Mouse (Mus musculus): ENCODE results near the gene Calcoco1.
A peak's percentile ranks its signal among the peaks of the same experiment; 100 is the strongest.

The Calcoco1 gene

DNA sequence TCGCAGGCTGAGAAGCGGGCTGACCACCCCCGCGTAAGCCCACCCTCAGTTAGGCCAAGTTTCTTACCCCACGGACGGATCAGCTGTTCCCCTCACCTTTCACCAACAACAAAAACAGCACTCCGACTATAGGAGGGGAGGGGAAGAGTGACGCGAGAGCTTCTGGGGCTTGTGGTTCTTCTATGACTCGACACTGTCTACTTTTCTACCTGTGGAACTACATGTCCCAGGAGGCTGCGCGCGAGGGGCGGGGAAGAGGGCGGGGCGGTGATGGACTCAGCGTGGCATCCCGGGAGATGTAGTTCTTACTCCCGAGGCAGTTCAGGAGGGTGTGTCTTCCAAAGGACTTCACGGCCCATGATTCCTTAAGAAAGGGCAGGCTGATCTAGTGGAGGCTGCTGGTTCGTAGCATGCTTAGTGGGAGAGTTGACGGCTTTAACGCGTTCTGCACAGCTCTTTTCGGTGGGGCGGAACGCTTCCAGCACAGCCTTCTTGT, at the start of gene Calcoco1:
Calcoco1 (minus strand) TSS at position 199 of the 496 bp plus-strand sequence.
- peak; percentile 99 for DNase-seq (ENCODE audit: extremely low spot score, low spot score)

DNA sequence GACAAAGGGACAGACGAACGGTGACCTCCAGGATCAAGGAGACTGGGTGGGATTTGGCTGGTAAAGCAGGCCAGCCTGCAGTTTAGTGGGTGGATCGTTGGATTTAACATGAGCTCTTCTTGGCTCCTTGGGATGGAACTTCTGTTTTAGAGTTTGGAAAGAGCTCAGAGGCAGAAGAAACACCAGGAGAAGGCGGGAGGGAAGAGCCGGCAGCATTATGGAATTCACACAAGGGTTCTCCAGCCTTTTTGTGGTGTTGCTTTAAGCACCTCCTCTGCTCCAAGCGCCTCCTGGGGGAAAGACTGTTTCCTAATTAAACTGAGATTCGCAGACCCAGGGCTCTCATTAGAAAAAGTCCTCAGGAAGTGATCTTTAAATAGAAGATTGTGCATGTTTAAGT, 48.9 kb upstream of the Calcoco1 start:
- no peak for DNase-seq (ENCODE audit: extremely low spot score, low spot score)

DNA sequence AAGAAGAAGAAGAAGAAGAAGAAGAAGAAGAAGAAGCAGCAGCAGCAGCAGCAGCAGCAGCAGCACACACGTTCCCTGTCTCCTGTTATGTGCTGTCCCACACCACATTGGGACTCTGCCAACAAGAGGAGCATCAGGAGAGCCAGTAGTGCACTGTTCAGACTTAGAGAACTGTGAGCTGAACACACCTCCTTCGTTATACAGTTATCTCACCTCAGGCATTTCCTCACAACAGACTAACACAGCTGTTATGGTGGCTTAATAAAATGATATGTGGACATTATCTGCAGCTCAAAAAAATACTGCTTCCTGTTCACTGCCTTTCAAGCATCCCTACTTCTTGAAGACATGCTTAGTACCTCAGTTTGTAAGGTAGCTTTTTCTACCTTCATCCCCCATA, 43.2 kb upstream of the Calcoco1 start:
- DNase-seq (ENCODE audit: extremely low spot score, low spot score), result no peak

DNA sequence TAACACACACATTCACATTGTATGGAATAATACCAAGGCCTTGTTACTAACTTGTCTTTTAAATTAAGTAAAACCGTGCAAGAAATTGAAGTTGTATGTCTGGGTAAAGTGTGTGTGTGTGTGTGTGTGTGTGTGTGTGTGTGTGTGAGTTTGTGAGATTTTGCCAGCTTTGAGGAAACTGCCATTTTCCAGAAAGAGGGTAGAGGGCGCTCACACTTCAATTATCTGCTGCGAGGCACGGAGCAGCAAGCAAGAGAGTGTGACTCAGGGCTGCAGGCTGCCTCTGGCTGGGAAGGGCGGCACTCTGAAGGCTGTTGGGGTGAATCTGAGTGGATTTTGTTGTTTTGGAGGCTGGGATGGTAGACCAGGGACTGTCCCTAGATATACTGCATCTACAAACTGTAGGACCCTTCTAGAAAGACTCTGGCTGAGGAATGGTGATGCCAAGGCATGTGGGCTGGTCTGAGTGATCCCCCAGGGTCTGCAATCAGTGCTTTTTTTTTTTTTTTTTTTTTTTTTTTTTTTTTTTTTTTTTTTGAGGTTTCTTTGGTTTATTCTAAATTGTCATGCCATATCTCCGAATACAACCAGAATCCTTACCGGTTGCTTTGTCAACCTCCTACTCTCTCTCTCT, 39.9 kb upstream of the Calcoco1 start:
- peak; percentile 60 for DNase-seq (ENCODE audit: extremely low spot score, low spot score)

DNA sequence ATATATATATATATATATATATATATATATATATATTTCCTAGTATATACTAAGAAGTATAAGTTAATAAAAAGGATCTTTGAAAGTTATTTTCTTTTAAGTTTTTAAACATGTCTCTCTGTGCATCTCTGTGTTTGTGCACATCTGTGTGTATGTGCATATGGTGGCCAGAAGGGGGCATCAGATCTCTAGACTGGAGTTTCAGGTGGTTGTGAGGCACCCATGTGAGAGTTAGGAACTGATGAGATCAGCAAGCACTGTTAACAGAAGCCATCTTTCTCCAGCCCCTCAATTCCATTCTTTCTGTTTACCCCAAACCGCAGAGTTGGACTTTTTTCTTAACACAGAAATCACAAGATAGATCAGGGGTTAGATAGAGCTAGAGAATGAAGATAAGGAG, 35.7 kb upstream of the Calcoco1 start:
- DNase-seq (ENCODE audit: extremely low spot score, low spot score), result no peak

DNA sequence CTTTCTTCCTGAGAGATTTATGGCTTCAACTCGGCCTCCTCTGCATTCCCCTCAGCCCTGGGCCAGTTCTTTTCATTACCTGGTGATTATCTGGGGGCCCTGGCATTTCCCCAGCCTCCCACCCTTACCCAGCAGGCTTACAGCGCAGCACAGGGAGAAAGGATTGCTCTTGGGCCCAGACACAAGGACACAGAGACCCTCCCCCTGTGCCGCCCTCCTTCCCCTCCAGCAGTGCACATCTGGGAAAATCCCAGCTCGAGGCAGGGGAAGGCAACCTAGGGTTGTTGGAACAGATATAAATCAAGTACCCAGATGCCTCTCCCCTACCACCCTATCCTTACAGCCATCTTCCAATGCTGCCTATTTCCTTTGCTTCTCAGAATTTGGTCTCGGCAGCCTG, 33.1 kb upstream of the Calcoco1 start:
- no peak for DNase-seq (ENCODE audit: extremely low spot score, low spot score)

DNA sequence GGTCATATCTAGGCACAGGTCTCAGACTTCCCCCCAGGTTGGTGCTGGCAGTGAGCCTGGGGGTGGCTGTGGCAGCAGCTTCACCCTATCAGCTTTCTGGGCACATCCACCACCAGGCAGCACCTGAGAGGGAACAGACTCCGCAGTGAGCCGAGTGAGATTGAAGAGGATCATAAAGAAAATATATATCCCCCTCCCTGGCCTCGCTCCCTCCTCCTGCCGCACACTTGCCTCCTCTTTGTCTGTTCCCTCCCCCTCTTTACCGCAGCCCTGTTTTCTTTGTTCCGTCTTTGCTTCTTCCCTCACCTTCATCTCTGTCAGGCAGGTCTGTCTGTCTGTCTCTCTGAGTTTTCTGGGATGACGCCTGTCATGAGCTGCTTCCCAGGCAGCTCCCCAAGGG, 32.4 kb upstream of the Calcoco1 start:
- DNase-seq (ENCODE audit: extremely low spot score, low spot score), result no peak

DNA sequence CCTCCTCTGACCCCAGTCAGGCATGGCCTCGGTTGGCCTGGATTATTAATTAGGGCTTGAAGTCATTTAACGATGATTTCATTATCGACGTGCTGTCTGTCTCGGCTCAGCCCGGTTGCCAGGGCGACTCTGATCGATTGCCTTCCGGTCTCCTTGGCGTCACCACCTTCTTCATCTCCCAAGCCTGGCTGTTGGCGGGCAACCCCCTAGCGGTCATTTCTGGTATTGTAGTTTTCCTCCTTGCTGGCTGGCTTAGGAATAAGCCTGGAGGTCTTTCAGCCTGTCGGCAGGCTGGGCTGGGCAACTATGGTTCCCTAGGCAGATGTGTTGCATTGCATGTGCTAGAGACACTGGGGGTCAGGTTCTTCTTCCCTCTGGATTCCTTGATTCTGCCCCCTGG, 31.2 kb upstream of the Calcoco1 start:
- peak; percentile 85 for DNase-seq (ENCODE audit: extremely low spot score, low spot score)

DNA sequence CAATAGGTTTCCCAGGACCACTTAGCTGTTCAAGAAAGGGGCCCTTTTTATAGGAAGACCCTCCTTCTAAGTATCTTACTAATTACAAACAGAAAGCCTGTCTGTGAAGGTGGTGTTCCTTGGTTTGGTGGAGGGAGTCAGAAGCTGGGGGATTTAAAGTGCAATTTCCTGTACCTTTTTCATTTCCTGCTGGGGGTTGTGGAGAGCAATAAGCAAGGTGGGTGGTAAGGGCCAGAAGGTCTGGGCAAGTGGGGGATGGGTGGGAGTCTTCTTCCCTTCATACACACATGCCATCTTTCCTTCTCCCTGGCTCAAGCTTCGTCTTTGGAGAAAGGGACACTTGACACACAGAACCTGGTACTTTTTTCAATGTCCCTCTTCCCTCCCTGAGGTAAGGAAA, 30.2 kb upstream of the Calcoco1 start:
- no peak for DNase-seq (ENCODE audit: extremely low spot score, low spot score)

DNA sequence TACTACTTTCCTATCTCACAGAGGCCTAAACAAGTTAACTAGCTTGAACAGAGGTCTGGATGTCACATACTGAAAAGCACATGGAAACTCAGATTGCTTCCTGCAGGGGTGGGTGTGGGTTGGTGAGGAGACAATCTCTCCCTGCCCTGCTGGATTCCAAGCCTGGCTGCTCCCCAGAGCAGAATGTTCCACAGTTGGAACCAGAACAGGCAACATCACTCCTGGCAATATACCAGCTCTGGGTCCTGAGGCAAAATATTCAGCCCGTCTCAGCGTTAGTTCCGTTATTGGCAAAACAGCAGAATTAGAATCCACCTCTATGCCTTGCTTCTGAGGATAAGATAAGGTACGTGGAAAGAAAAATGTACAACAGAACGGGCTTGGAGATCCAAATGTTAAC, 28.3 kb upstream of the Calcoco1 start:
- no peak for DNase-seq (ENCODE audit: extremely low spot score, low spot score)

DNA sequence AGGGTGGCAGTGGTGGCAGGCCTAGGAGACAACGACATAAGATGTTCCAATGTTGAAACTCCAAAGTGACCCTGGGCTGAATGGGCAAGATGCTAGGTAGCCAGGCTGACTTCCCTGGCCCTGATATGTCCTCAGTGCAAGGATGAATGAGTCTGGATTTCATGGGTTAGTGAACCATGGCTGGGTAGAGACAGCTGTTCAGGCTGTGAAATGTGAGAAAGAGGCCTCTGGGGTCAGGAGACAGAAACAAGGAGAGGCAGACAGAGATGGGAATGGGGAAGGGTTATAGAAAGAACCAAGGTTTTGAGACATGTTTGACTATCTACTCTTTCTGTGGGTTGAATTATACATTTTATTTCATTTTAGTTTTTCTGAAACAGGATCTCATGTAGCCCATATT, 27.1 kb upstream of the Calcoco1 start:
- no peak for DNase-seq (ENCODE audit: extremely low spot score, low spot score)

DNA sequence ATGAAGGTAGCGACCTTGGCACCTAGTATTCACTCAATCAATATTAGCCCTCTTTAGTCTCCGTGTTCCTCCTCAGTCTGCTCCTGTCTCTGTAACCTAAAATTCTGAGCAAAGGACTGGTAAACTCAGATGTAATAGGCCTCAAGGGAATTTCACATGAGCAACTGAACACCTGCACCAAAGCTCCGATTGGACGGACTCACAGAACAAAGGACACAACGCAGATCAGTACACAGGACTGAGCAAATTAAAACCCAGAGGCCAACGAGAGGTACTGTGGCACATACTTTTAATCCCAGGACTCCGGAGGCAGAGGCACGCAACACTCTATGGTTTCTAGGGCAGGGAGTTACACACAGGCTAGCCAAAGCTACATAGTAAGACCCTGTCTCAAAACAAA, 25.9 kb upstream of the Calcoco1 start:
- no peak for DNase-seq (ENCODE audit: extremely low spot score, low spot score)

DNA sequence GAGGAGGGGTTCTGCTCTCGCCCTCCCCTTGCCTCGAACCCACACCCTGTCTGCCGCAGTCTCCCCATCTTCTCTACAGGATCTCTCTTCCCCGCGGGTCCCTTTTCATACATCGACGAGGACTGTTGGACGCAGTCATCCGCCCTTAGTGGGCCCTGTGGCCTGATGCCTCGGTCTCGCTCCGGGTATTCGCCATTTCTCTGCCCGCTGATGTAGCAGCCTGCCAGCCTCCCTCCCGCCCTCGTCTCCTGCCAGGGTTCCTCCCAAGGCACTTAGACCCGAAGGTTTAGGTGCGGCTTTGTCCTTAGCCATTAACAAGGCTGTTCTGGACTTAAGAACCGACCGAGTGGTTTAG, 25.3 kb upstream of the Calcoco1 start:
- peak; percentile 62 for DNase-seq (ENCODE audit: extremely low spot score, low spot score)

DNA sequence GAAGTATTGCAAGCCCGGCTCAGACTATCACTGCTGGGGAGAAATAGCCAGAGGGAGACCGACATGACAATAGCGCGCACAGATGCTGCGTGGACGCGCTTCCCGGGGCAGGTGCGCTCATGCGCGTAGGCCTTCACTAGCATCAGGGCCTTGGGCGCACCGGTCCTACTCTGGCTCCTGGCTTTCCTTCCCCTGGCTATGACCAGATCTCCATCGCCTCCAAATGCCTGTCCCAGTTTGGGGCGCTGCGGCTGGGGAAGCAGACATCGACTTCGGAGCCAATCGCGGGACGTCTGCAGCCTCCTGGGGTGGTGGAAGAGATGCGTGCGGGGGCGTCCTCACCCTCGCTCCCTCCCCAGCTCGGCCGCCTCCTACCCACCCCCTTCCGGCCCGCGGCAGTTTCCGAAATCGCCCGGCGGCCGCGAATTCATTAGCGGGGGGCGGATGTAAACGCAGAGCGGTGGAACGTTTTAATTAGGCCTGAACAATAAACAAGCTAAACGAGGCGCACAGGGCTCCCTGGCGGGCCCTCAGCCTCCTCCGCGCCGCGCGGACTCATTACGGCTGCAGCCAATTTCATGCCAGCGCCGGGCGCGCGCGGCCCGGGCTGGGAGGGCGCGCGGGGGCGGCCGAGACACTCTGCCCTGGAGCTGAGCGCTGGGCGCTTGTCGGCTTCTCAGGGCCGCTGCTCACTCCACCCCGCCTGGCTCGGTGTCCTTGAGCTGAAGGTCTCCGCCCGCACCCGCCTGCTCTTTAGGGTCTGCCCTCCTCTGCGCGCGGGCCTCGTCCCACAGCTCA, 24.7 kb upstream of the Calcoco1 start:
- peak; percentile 64 for DNase-seq (ENCODE audit: extremely low spot score, low spot score)

DNA sequence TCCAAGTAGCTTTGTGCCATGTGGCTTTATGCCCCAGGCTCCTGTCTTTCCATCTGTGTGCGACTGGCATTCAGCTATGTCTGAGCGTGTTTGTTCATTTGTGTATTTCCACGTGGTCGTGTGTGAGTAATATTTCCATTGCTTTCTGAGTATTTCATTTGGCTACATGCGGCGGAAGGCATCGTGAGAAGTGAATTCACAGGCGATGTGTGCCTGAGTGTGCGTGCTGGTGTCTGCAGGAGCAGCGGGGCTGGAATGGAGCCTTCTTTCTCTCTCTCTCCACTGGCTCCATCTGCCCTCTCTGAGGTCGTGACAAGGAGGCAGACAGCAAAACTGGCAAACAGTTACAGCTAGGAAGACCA, 24.1 kb upstream of the Calcoco1 start:
- DNase-seq (ENCODE audit: extremely low spot score, low spot score), result no peak

DNA sequence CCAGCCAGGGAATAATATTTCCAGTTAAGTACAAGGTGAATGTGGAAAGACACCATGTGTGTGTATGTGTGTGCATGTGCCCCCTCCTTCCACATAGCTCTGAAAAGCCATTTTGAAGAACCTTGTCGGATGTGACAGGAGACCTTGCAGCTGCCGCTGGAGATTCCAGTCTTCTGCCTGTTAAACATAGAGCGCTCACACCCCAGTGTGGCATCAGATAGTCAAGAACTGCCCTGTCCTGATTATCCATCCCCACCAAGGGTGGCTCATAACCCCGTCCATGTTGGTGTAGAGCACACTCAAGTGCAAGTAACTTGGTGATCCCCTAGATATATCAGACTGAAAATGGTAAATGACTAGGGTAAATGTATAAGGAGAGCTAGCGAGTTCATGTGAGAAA, 23.4 kb upstream of the Calcoco1 start:
- no peak for DNase-seq (ENCODE audit: extremely low spot score, low spot score)

DNA sequence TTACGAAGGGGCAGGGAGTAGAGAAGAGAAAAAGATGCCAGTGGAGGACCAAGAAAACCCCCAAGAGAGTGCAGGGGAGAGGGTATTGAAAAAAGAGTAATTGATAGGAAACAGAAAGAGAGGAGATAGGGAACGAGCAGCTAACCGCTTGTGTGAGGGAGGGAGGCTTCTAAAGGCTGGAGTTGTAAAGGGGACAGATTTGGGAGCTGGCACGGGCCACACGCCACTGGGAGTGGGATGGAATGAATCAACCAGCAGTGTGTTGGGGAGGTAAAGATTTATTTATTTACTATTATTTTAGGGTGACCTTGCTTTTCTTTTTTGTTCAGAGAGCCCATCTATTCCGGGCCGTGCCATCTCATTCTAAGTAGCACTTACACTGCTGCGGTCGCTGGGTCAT, 22.9 kb upstream of the Calcoco1 start:
- no peak for DNase-seq (ENCODE audit: extremely low spot score, low spot score)

DNA sequence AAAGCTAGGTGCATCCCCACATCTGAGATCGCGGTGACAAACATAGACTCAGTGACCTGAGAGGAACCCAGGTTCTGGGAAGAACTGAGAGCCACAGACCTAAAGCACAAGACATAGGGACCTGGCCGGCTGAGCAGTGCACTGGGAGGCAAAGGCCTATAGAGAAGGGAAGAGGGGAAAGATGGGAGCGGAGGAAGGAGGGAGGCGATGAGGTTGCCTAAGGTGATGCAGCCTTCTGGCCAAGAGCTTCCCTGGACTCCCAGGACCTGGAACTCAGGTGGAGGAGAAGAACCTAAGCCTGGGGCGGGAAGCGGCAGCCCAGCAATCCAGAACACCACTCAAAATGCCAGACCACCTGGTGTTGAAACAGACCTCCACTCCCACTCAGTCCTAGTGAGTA, 22.4 kb upstream of the Calcoco1 start:
- DNase-seq (ENCODE audit: extremely low spot score, low spot score), result peak; percentile 46

DNA sequence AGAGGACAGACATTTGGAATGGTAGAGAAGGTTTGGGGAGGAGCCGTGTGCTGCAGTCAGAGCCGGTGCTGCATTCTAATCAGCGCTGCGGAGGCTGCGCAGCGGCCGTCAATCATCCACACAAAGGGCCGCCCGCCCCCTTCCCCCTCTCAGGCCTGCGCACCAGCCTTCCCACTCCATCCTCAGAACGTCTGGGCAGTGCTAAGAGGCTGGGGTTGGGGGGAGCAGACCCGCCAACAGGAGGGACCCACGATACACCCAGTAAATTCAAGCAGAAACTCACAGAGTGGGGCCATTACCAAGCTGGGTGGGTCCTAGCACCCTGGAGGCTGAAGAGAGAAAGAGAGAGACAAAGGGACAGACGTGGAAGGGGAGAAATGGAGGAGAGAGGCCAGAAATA, 22.0 kb upstream of the Calcoco1 start:
- DNase-seq (ENCODE audit: extremely low spot score, low spot score), result peak; percentile 64

DNA sequence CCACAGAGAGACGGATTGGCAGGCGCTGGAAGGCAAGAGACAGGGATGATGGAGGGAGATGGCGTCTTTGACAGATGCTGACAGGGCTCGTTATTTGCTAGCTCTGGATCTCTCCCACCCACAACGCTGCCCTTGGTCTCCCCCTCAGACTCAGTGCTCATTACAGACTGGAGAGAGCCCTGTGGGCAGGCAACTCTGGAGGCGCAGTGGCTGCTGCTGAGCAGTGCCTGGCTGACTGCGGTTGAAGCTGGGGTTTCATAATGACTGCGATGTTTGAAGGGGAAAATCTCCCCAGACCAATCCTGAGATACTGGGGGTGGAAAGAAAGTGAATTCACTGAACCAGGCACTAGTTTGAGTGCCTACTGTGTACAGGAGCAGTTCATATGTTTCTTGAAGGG, 21.2 kb upstream of the Calcoco1 start:
- DNase-seq (ENCODE audit: extremely low spot score, low spot score), result no peak

DNA sequence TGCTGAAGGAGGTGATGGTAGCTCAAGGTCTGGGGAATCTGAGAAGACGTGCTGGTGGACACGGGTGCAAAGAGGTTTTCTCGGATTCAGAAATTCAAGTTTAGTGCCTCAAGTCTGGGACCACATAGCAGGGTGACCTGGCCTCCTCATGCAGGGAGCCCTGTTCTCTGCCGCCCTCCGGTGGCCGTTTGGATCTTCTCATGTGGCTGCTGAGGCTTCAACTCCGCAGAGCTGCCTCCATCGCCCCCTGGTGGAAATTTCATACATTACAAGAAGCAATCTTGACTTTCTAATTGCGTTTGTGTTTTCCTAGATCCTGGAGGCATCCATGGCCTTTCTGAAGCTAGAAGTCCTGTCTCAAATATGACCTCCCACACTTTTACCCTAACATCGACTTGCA, 20.6 kb upstream of the Calcoco1 start:
- peak; percentile 91 for DNase-seq (ENCODE audit: extremely low spot score, low spot score)

DNA sequence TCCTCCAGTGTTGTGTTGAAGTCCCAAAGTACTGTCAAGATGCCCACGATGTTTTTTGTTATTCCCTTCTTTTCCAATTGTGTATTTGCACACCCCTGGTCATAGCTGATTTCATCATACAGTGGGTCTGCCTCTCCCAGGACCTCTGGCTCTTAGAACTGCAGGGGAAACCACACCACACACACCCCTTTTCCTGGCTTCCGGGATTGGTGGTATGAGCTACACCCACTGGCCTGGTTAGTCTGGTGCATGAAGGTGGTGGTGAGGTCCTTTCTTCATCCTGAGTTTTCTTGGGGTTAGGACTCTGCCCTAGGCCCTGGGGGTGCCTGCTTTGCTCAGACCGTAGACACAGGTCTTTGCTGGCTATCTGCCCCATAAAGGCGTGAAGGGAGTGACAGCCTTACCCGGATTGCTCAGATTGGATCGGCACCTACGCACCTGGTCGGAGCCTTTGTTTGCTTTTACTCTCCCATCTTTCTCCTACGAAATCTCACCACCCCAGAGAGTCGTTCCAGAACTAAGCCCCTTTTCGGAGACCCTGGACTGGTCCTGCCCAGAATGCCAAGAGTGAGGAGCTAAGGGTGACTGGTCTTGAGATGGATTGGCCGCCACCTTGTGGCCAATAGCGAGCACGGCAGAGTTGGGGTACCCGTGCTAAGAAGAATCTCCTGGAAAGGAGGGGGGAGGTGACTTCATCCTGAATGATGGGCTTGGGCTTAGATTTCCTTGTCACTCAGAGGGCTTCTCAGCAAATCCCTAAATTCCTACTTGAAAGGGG, 17.7 kb upstream of the Calcoco1 start:
- DNase-seq (ENCODE audit: extremely low spot score, low spot score), result peak; percentile 66

All from neural tube, embryonic 10.5 days (tissue).